Mouse (Mus musculus) stomach, postnatal 0 days (tissue): ENCODE measurements around the gene Skiv2l. TPM values are rescaled to one million over a fixed set of nuclear protein-coding genes. Genes with fewer than 3 reads are reported as not detected.

Experiments
- ATAC-seq: fragments of 200-750 bp; cut with Nextera tagmentation; 2 replicates; pipeline ENCODE4 v1.8.0; 2017; ENCODE audit not compliant: low FRiP score, low TSS enrichment
- DNase-seq: peaks from one replicate; pipeline ENCODE4 v3.0.0-alpha.2; 2016; ENCODE audit warnings: low spot score
- H3K27ac ChIP-seq: fragments of 300-500 bp; sonication (generic); replicated peaks from 2 replicates; pipeline ENCODE4 v1.5.1; 2014; ENCODE audit warnings: mild to moderate bottlenecking, control low read depth
- H3K27me3 ChIP-seq: fragments of 300-500 bp; sonication (generic); 2 replicates; pipeline ENCODE4 v1.6.1; 2014; ENCODE audit warnings: low read length; ENCODE audit not compliant: control insufficient read depth, insufficient read depth
- H3K36me3 ChIP-seq: fragments of 300-500 bp; sonication (generic); 2 replicates; pipeline ENCODE4 v1.6.1; 2014; ENCODE audit warnings: low read length, mixed read lengths; ENCODE audit not compliant: control insufficient read depth, insufficient read depth
- H3K4me1 ChIP-seq: fragments of 300-500 bp; sonication (generic); replicated peaks from 2 replicates; pipeline ENCODE4 v1.6.1; 2014; ENCODE audit warnings: antibody characterized with exemption; ENCODE audit not compliant: control insufficient read depth, insufficient read depth
- H3K4me2 ChIP-seq: fragments of 300-500 bp; sonication (generic); replicated peaks from 2 replicates; pipeline ENCODE4 v1.6.1; 2014; ENCODE audit warnings: low read depth, mild to moderate bottlenecking, control low read depth, moderate library complexity
- H3K4me3 ChIP-seq: fragments of 300-500 bp; sonication (generic); 2 replicates; pipeline ENCODE4 v1.5.1; 2014; ENCODE audit warnings: low read depth, low read length, control low read depth
- H3K9ac ChIP-seq: fragments of 300-500 bp; sonication (generic); 2 replicates; pipeline ENCODE4 v1.6.1; 2014; ENCODE audit warnings: mild to moderate bottlenecking, low read length, control low read depth, mixed read lengths
- H3K9me3 ChIP-seq: fragments of 300-500 bp; sonication (generic); 2 replicates; pipeline ENCODE4 v1.6.1; 2016; ENCODE audit warnings: low read length; ENCODE audit not compliant: control insufficient read depth
- CTCF ChIP-seq: IDR thresholded peaks from 2 replicates; pipeline ENCODE4 v1.5.1; 2016; ENCODE audit warnings: antibody characterized with exemption, low read depth, mild to moderate bottlenecking, moderate library complexity
- EP300 ChIP-seq: optimal IDR thresholded peaks from 2 replicates; pipeline ENCODE3; 2016; ENCODE audit warnings: antibody characterized with exemption
- WGBS: fragments of 180-500 bp; shearing (Covaris S2); extraction: QIAGEN DNeasy Blood & Tissue Kit; methylation state at CpG from one replicate; pipeline ENCODE4 v1.1.7; 2014; 5-methylcytosine and 5-hydroxymethylcytosine counted together
- polyA plus RNA-seq: library from polyadenylated mRNA; unstranded; fragments of >200 nt; fragmentation: Nextera tagmentation; extraction: Ambion mirVana; gene quantifications from 2 replicates; pipeline ENCODE4 v1.2.1, GENCODE M21; 2015

Gene Skiv2l
- polyA plus RNA-seq = 22.5 and 23.6 TPM in 2 replicates

DNA sequence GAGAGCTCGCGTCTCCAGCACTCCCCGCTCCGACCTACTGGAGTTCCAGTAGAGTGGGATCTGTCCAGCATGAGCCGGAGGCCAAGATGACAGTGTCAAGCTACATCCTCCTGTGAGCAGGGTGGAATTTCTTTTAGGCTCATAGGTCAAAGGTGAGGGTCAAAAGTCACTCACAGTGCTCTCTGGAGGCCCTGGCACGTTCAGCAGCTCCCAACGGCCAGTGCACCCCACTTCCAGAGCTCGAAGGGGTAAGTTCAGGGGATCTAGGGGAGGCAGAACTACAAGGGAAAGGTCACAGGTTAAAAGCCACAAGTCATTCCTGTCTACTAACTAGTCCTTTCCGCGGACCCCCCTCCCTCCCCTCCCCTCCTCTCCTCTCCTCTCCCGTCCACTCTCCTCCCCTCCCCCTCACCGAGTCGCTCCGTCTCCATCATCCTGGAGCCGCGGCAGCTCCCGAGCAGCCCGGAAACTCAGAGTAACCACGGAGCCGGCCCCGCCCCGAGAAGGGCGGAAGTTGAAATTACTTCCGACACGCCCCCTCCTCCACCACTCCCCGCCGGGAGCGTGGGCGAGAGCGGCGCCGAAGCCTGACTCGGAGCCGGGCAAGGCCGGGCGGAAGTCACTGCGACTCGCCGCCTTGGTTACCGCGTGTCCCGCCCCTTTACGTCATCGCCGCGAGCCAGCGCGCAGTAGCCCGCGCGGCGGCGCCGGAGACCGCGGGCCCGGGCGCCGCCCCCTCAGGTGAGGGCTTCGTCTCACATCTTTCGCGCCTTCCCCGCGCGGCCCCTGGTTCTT lies at the start of gene Skiv2l, which contains the start of gene Nelfe:
TSS of gene Skiv2l (minus strand) at position 489 of the 795 bp plus-strand sequence.
TSS of gene Nelfe (plus strand) at position 670 of the 795 bp plus-strand sequence.
- no peaks in the 10 kb centered on the region for H3K27me3 ChIP-seq
- peaks cover 18% of the 10 kb centered on the region for H3K36me3 ChIP-seq
- H3K9ac ChIP-seq = peak within 1 kb of the TSS; percentile 85
- H3K4me3 ChIP-seq = peak within 1 kb of the TSS; percentile 87
- DNase-seq = peak; percentile 99
- H3K4me1 ChIP-seq = 0 out of 2 replicates have a peak, but pooled peaks cover 2% of the 10 kb centered on the region
- under 1% methylated on average over 61 of the region's 65 CpGs for WGBS
- peak within 1 kb of the TSS; percentile 73 for H3K27ac ChIP-seq
- no peak for TF ChIP-seq CTCF
- no peak for TF ChIP-seq EP300
- peak within 1 kb of the TSS; percentile 98 for H3K4me2 ChIP-seq
- peak; percentile 97 for ATAC-seq
- H3K9me3 ChIP-seq = no peaks in the 10 kb centered on the region

DNA sequence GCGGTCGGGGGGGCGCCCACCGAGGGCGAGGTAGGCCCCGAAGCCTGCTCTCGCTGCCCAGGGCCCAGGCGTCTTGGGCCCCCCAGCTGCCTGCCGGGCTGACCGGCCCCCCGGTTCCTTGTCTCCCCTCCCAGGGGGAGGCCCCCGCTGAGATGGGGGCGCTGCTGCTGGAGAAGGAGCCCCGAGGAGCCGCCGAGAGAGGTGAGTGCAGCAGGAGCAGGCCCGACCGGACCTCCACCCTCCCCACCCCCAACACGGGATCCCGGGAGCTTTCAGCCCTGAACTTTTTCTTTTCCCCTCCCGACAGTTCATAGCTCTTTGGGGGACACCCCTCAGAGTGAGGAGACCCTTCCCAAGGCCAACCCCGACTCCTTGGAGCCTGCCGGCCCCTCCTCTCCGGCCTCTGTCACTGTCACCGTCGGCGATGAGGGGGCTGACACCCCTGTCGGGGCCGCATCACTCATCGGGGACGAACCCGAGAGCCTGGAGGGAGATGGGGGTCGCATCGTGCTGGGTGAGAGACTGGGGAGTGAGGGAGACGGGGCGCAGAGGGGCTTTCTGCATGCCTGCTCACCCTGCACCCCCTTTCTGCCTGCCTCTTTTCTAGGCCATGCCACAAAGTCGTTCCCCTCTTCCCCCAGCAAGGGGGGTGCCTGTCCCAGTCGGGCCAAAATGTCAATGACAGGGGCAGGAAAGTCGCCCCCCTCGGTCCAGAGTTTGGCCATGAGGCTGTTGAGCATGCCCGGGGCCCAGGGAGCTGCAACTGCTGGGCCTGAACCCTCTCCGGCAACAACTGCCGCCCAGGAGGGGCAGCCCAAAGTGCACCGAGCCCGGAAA lies 49.3 kb upstream of the Skiv2l start:
- H3K4me1 ChIP-seq = no peaks in the 10 kb centered on the region
- H3K9ac ChIP-seq = peak overlapping the region; percentile 93
- DNase-seq (peak; percentile 71), ATAC-seq (no peak)
- no peaks in the 10 kb centered on the region for H3K27me3 ChIP-seq
- H3K27ac ChIP-seq = peak overlapping the region; percentile 97
- peak overlapping the region; percentile 88 for H3K4me3 ChIP-seq
- peak overlapping the region; percentile 91 for H3K4me2 ChIP-seq
- under 1% methylated on average over 24 of the region's 45 CpGs for whole genome bisulfite sequencing
- TF ChIP-seq CTCF = no peak; the same call in 1 of the 2 replicates
- TF ChIP-seq EP300 = no peak
- H3K9me3 ChIP-seq = no peaks in the 10 kb centered on the region
- peaks cover 8% of the 10 kb centered on the region; the same call in 1 of the 2 replicates for H3K36me3 ChIP-seq

DNA sequence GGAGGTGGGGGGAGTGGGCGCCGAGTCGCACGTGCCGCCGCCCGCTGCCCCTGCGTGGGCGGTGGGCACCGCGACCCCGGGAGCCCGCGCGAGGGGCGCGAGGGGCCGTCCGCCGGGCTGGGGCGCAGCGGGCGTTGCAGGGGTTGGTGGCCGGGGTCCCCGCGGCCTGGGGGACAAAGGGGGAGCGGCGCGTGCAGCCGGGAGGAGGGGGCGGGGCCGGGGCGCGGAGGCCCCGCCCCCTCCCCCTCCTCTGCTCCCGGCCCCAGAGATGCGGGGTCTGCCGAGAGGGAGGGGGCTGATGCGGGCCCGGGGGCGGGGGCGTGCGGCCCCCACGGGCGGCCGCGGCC lies 48.7 kb upstream of the Skiv2l start:
- WGBS = 0% methylated on average over 9 of the region's 47 CpGs
- Histone ChIP-seq H3K9ac (peak overlapping the region; percentile 93), H3K27me3 (no peaks in the 10 kb centered on the region), H3K4me3 (peak overlapping the region; percentile 88), H3K4me2 (peak overlapping the region; percentile 91), H3K27ac (peak overlapping the region; percentile 97), H3K4me1 (no peaks in the 10 kb centered on the region), H3K9me3 (no peaks in the 10 kb centered on the region), H3K36me3 (peaks cover 5% of the 10 kb centered on the region; the same call in 1 of the 2 replicates)
- TF ChIP-seq CTCF (no peak), EP300 (no peak)
- no peak for ATAC-seq
- no peak for DNase-seq

DNA sequence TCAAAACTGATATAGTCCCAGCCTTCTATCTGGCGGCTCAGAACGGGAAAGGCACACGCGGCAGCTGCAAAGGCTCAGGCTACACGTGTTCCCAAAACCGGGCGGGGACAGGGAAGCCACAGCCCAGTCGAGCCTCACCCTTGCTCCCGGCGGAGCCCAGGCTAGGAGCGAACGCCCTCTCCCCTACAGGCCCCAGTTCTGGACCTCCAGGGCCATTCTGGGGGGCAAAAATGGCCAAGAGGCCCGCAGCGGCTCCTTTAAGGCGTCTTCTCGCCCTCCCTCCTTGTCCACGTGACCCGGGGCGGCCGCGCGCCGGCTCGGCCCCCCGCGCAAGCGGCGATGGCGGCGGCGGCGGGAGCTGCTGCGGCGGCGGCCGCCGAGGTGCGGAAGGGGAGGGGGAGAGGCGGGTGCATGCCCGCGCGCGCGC lies 48.2 kb upstream of the Skiv2l start, which contains the start of the genes C2 and Ehmt2:
TSS of gene C2 (minus strand) at position 106 of the 427 bp plus-strand sequence.
TSS of gene Ehmt2 (plus strand) at position 310 of the 427 bp plus-strand sequence.
- H3K27me3 ChIP-seq = no peaks in the 10 kb centered on the region
- H3K4me1 ChIP-seq = no peaks in the 10 kb centered on the region
- peaks cover 4% of the 10 kb centered on the region; the same call in 1 of the 2 replicates for H3K36me3 ChIP-seq
- peak within 1 kb of the TSS; percentile 88 for H3K4me3 ChIP-seq
- peak within 1 kb of the TSS; percentile 97 for H3K27ac ChIP-seq
- H3K4me2 ChIP-seq = peak within 1 kb of the TSS; percentile 91
- 0% methylated on average over 16 of the region's 44 CpGs for WGBS
- peak; percentile 63 for ATAC-seq
- H3K9me3 ChIP-seq = no peaks in the 10 kb centered on the region
- DNase-seq = peak; percentile 87
- peak within 1 kb of the TSS; percentile 93 for H3K9ac ChIP-seq
- TF ChIP-seq EP300 = no peak
- no peak for TF ChIP-seq CTCF

DNA sequence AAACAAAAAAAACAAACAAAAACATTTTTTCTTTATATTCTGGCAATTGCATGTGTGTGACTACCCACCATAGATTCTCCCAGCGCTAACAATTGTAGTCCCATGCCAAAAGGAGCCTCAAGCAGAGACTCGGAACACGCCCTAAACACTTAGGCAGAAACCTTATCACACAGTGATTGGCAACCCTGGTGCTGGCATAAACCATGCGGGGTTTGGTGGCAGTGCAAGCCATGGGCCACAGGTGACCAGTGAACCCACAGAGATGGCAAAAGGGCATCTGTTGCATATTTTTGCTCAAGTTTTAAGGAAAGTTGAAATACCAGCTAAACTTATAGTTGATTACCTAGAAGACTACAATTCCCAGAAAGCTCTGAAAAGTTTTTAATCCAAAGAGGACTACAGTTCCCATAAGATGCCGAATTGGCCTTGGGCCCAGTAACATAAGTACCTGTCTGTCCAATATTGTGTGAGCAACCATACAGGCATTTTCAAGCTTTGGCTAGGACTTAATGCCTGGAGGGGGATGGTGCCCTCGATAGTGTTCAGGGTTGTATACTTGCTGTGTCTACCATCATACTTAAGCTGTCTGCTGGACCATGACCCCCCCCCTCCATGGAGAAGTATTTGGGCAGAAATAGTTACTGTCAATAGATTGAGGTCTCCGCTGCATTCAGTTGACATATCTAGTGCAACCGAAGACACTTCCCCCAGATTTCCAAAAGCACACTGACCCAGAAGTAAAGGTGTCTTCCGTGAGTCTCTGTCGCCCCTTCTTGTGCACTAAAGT lies 47.6 kb upstream of the Skiv2l start:
- ATAC-seq = peak; percentile 13; the same call in 1 of the 2 replicates
- TF ChIP-seq EP300 (no peak), CTCF (no peak)
- no peaks in the 10 kb centered on the region for H3K4me1 ChIP-seq
- DNase-seq = peak; percentile 69
- H3K4me3 ChIP-seq = peak overlapping the region; percentile 88
- H3K27ac ChIP-seq = peak overlapping the region; percentile 97
- H3K4me2 ChIP-seq = peak overlapping the region; percentile 91
- H3K27me3 ChIP-seq = no peaks in the 10 kb centered on the region
- no peaks in the 10 kb centered on the region for H3K36me3 ChIP-seq
- H3K9ac ChIP-seq = peak overlapping the region; percentile 93
- WGBS = 10% methylated on average over 10 of the region's 10 CpGs
- no peaks in the 10 kb centered on the region for H3K9me3 ChIP-seq
